Mouse (Mus musculus): ENCODE measurements around the gene Cd24a. TPM values are rescaled to one million over a fixed set of nuclear protein-coding genes. Genes with fewer than 3 reads are reported as not detected.

Cd24a gene
- 184 and 186 TPM in 2 replicates for polyA plus RNA-seq (2012; rRNA removed)

DNA sequence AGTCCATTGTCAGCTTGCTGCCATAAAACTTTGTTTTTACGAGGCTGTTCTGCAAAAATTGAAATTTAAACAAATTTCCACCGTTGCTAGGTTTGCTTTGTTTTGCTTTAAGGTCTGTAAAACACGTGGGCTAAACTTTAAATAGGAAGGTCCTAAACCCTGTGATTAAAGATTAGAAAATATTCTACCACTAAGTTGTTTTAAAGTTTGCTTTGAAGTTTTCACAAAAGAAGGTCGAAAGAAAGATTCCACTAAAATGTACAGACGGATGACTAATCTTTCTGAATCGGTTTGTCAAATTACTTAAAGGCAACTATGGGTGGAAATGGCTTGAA lies at the start of gene Cd24a:
Gene Cd24a, plus strand, starts transcription at position 288 of the 335 bp plus-strand sequence.
- Histone ChIP-seq H3K36me3 (ENCODE audit: control insufficient read depth, insufficient read depth, low read length) (no peaks in the 10 kb centered on the region), H3K4me1 (ENCODE audit: control insufficient read depth, insufficient read depth, low read length) (no peaks in the 10 kb centered on the region), H3K4me3 (ENCODE audit: insufficient read depth, low read depth, low read length) (peak within 1 kb of the TSS; percentile 63), H3K27ac (ENCODE audit: insufficient read depth, low read depth, low read length) (peak within 1 kb of the TSS; percentile 95), H3K27me3 (replicated peaks; ENCODE audit: control insufficient read depth, insufficient read depth, low read length) (no peaks in the 10 kb centered on the region)
- no peak for DNase-seq
- 2% methylated on average over 6 of the region's 6 CpGs for WGBS
- TF ChIP-seq POLR2A (IDR thresholded peaks at IDR 0.05; ENCODE audit: low read depth, low read length) (no peak), CTCF (conservative IDR thresholded peaks at IDR 0.05; ENCODE audit: insufficient read depth, insufficient read length, low read depth, low read length) (no peak)

DNA sequence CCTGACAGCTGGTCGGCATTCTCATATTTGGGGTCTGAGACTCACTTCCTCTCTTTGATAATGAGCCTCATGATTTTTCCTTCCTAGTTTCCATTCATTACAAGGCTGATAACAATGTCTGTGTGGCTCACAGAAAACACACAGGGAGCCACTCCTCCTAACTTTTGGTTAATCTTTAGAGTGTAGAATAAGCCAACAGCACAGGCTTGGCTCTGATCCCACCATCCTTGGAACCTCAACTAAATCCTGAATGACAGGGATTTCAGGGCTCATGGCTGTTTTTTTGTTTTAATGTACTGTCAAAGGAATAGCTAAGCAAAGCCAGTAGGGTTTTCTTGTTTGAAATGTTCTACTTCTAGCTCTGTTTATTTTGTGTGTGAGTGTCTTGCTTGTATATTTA lies 43.7 kb upstream of the Cd24a start:
- Histone ChIP-seq H3K4me1 (ENCODE audit: control insufficient read depth, insufficient read depth, low read length) (peaks cover 24% of the 10 kb centered on the region; the same call in 1 of the 2 replicates), H3K4me3 (ENCODE audit: insufficient read depth, low read depth, low read length) (no peak overlapping the region), H3K27ac (ENCODE audit: insufficient read depth, low read depth, low read length) (no peak overlapping the region), H3K27me3 (replicated peaks; ENCODE audit: control insufficient read depth, insufficient read depth, low read length) (no peaks in the 10 kb centered on the region), H3K36me3 (ENCODE audit: control insufficient read depth, insufficient read depth, low read length) (no peaks in the 10 kb centered on the region; the same call in none of the 2 replicates)
- no peak for TF ChIP-seq CTCF (conservative IDR thresholded peaks at IDR 0.05; ENCODE audit: insufficient read depth, insufficient read length, low read depth, low read length)
- TF ChIP-seq POLR2A (IDR thresholded peaks at IDR 0.05; ENCODE audit: low read depth, low read length) = no peak
- 32% methylated on average over 1 of the region's 1 CpGs for WGBS
- peak; percentile 85 for DNase-seq

DNA sequence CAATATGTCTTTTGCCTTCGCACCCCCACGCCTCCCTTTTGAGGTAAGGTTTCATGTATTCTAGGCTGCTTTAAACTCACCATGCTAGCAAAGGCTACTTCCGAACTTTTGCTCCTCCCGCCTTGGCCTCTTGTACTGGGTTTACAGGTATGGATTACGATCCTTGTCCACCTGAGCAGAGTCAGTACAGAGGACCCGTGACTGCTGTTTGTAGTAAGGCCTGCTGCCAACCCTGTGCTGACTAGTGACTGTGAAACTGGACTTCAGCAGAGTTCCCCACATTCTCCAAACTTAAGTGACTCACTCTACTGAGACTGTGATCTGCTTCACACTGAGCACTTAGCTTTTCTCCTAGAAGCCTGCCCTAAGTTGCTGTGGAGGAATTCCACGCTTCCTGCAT lies 40.4 kb upstream of the Cd24a start:
- WGBS = 53% methylated on average over 7 of the region's 7 CpGs
- Histone ChIP-seq H3K36me3 (ENCODE audit: control insufficient read depth, insufficient read depth, low read length) (no peaks in the 10 kb centered on the region; the same call in 1 of the 2 replicates), H3K4me1 (ENCODE audit: control insufficient read depth, insufficient read depth, low read length) (peaks cover 29% of the 10 kb centered on the region; the same call in 1 of the 2 replicates), H3K27me3 (replicated peaks; ENCODE audit: control insufficient read depth, insufficient read depth, low read length) (no peaks in the 10 kb centered on the region), H3K4me3 (ENCODE audit: insufficient read depth, low read depth, low read length) (no peak overlapping the region), H3K27ac (ENCODE audit: insufficient read depth, low read depth, low read length) (peak overlapping the region; percentile 99)
- TF ChIP-seq POLR2A (IDR thresholded peaks at IDR 0.05; ENCODE audit: low read depth, low read length) (no peak), CTCF (conservative IDR thresholded peaks at IDR 0.05; ENCODE audit: insufficient read depth, insufficient read length, low read depth, low read length) (no peak)
- DNase-seq = peak; percentile 86

DNA sequence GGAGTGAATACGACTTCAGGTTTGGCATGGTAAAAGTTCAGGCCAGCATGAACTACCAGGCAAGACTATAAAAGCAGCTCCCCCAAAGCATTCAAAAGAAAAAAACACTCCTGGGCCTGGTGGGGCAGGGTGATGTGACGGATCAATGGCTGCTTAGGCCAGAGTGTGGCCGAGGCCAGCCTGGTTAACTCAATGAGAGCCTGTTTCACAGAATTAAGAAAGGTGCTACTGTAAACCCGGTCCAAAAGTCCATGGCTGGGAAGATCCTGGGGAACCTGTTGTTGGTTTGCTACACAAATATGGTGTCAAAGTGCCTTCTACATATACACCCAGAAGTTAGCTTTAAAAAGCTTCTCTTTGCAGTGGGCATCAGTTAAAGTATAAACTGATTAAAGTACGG lies 39.3 kb upstream of the Cd24a start:
- Histone ChIP-seq H3K27ac (ENCODE audit: insufficient read depth, low read depth, low read length) (peak overlapping the region; percentile 99), H3K4me3 (ENCODE audit: insufficient read depth, low read depth, low read length) (0 out of 2 replicates have a peak overlapping the region, but pooled peaks have one; percentile 14), H3K36me3 (ENCODE audit: control insufficient read depth, insufficient read depth, low read length) (no peaks in the 10 kb centered on the region; the same call in 1 of the 2 replicates), H3K4me1 (ENCODE audit: control insufficient read depth, insufficient read depth, low read length) (peaks cover 29% of the 10 kb centered on the region; the same call in 1 of the 2 replicates), H3K27me3 (replicated peaks; ENCODE audit: control insufficient read depth, insufficient read depth, low read length) (no peaks in the 10 kb centered on the region)
- peak; percentile 86 for DNase-seq
- 50% methylated on average over 5 of the region's 5 CpGs for WGBS
- TF ChIP-seq CTCF (conservative IDR thresholded peaks at IDR 0.05; ENCODE audit: insufficient read depth, insufficient read length, low read depth, low read length) (no peak), POLR2A (IDR thresholded peaks at IDR 0.05; ENCODE audit: low read depth, low read length) (no peak)

DNA sequence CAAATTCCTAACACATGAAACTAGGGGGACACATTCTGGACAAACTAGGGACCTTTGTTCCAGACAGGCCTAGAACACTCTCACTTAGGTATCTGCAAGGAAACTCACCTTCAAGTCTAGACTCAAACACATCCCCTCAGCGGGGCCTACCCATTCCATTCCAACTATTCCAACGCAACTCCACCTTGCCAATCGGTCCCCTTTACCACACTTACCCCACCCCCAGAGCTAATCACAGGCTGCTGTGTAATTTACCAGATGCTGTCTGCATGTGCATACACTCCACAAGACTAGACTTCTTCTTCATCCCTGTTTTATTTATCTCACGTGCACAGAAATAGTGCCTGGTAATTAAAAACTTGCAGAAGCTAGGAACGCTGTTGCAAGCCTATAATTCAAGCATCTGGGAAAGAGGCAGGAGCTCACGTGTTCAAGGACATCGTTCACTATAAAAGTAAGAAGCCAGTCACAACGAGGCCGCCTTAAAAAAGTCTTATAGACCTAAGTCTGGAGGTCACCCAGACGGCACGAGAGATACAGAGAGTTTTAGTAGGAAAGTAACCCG lies 38.3 kb upstream of the Cd24a start:
- H3K4me1 ChIP-seq (ENCODE audit: control insufficient read depth, insufficient read depth, low read length) = peaks cover 29% of the 10 kb centered on the region; the same call in 1 of the 2 replicates
- peak; percentile 44 for DNase-seq

DNA sequence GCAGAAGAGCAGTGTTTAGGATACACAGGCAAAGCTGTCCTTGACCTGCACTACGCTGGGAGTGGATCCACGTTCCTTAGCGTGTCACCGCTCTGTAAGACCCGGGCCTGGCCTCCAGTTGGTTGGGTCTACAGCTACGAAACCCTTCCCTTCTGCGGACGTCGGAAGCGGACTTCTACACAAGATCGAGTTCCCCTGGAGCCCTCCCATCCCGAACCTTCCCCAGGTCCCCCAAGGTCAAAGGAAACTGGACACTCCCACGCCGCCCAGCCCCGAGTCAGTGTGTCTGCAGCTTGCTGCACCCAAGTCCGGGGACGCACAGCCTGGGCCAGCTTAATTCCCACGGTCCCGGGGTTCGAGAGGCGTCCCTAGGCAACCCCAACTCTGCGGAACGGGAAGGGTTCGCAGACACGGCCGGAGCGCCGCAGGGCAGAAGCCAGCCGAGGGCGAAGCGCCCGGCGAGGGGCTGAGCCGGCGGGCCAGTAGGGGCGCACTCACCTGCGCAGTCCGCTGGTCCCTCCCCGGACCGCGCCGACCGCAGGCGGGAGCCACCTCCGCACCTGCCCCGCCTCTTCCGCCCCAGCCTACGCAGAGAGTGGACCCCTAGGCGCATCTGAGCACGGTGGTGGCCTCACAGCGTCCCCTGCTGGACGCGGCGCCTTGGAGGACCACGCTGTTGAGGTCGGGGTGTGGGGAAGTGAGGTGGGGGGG lies 37.5 kb upstream of the Cd24a start, which contains the start of gene 1700021F05Rik:
Gene 1700021F05Rik, minus strand, starts transcription at position 553 of the 711 bp plus-strand sequence.
- Histone ChIP-seq H3K4me1 (ENCODE audit: control insufficient read depth, insufficient read depth, low read length) (peaks cover 29% of the 10 kb centered on the region; the same call in 1 of the 2 replicates), H3K36me3 (ENCODE audit: control insufficient read depth, insufficient read depth, low read length) (no peaks in the 10 kb centered on the region; the same call in 1 of the 2 replicates), H3K4me3 (ENCODE audit: insufficient read depth, low read depth, low read length) (peak within 1 kb of the TSS; percentile 97), H3K27ac (ENCODE audit: insufficient read depth, low read depth, low read length) (peak within 1 kb of the TSS; percentile 99), H3K27me3 (replicated peaks; ENCODE audit: control insufficient read depth, insufficient read depth, low read length) (no peaks in the 10 kb centered on the region)
- under 1% methylated on average over 56 of the region's 56 CpGs for WGBS
- TF ChIP-seq POLR2A (IDR thresholded peaks at IDR 0.05; ENCODE audit: low read depth, low read length) (peak; percentile 65), CTCF (conservative IDR thresholded peaks at IDR 0.05; ENCODE audit: insufficient read depth, insufficient read length, low read depth, low read length) (peak; percentile 86)
- peak; percentile 97 for DNase-seq

More for the DNA sequence above, 38.3 kb upstream of the Cd24a start:
- peak overlapping the region; percentile 97 for H3K4me3 ChIP-seq (ENCODE audit: insufficient read depth, low read depth, low read length)
- peak overlapping the region; percentile 99 for H3K27ac ChIP-seq (ENCODE audit: insufficient read depth, low read depth, low read length)
- WGBS = 9% methylated on average over 12 of the region's 12 CpGs
- TF ChIP-seq POLR2A (IDR thresholded peaks at IDR 0.05; ENCODE audit: low read depth, low read length) (no peak), CTCF (conservative IDR thresholded peaks at IDR 0.05; ENCODE audit: insufficient read depth, insufficient read length, low read depth, low read length) (no peak)
- no peaks in the 10 kb centered on the region; the same call in 1 of the 2 replicates for H3K36me3 ChIP-seq (ENCODE audit: control insufficient read depth, insufficient read depth, low read length)
- H3K27me3 ChIP-seq (replicated peaks; ENCODE audit: control insufficient read depth, insufficient read depth, low read length) = no peaks in the 10 kb centered on the region

DNA sequence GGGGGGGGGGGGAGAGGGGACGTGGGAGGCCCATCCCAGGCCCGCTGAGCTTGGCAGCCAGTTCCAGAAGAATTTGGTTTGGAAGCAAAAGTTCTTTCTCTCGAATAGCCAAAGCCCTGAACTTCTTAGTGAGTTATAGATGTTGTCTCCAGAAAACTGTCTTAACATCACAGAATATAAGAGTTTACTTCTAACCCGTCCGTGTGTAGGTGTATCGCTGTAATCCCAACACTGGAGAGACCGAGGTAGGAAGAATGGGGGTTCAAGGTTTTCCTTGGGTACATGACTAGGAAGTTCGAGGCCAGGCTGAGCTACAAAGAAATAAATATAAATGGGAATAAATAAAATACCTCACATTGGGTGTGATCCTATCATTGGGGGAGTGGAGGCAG lies 36.9 kb upstream of the Cd24a start:
- Histone ChIP-seq H3K36me3 (ENCODE audit: control insufficient read depth, insufficient read depth, low read length) (no peaks in the 10 kb centered on the region; the same call in 1 of the 2 replicates), H3K4me3 (ENCODE audit: insufficient read depth, low read depth, low read length) (no peak overlapping the region), H3K4me1 (ENCODE audit: control insufficient read depth, insufficient read depth, low read length) (peaks cover 29% of the 10 kb centered on the region; the same call in 1 of the 2 replicates), H3K27ac (ENCODE audit: insufficient read depth, low read depth, low read length) (no peak overlapping the region), H3K27me3 (replicated peaks; ENCODE audit: control insufficient read depth, insufficient read depth, low read length) (no peaks in the 10 kb centered on the region)
- DNase-seq = no peak
- TF ChIP-seq POLR2A (IDR thresholded peaks at IDR 0.05; ENCODE audit: low read depth, low read length) = no peak
- TF ChIP-seq CTCF (conservative IDR thresholded peaks at IDR 0.05; ENCODE audit: insufficient read depth, insufficient read length, low read depth, low read length) = no peak
- WGBS = 19% methylated on average over 8 of the region's 8 CpGs
